ENCODE assay signal across 19 mouse cellular contexts in genomic region chr13:49199891-49200290, GRCm38 (mm10). TPM values are rescaled to one million over a fixed set of nuclear protein-coding genes. Genes with fewer than 3 reads are reported as not detected.
"Had no signal": no experiment of that assay in that cellular context is flagged by ENCODE, and none has a peak within 500 bp of the region (broad histone marks: within the 10 kb centered on the region; RNA-seq: fewer than 3 reads in every experiment).

No protein-coding gene starts in this region.

- ATAC-seq: intestine, embryonic 16.5 days; liver, embryonic 12.5 days; midbrain, embryonic 15.5 days had no signal

- DNase-seq: kidney, adult 18-20 months; kidney, adult 9 months; kidney, postnatal 14 days; kidney, postnatal 4 days; left cerebral cortex, postnatal 4 days; lung, adult 2 months; lung, postnatal 14 days; lung, postnatal 4 days; thymus, postnatal 25 days had no signal

- H3K27ac ChIP-seq: limb, embryonic 12.5 days; limb, embryonic 15.5 days; liver, embryonic 12.5 days; liver, embryonic 15.5 days; midbrain, embryonic 12.5 days; midbrain, embryonic 15.5 days; stomach, embryonic 15.5 days had no signal

- H3K4me2 ChIP-seq: limb, embryonic 12.5 days; limb, embryonic 15.5 days; liver, embryonic 12.5 days; liver, embryonic 15.5 days; midbrain, embryonic 12.5 days; midbrain, embryonic 15.5 days; stomach, embryonic 15.5 days had no signal

- H3K4me1 ChIP-seq: limb, embryonic 12.5 days; limb, embryonic 15.5 days; midbrain, embryonic 12.5 days; midbrain, embryonic 15.5 days; stomach, embryonic 15.5 days had no signal

- H3K36me3 ChIP-seq: midbrain, embryonic 12.5 days; midbrain, embryonic 15.5 days had no signal

- H3K27me3 ChIP-seq: limb, embryonic 12.5 days; limb, embryonic 15.5 days; liver, embryonic 12.5 days; liver, embryonic 15.5 days; midbrain, embryonic 12.5 days; midbrain, embryonic 15.5 days; stomach, embryonic 15.5 days had no signal

- H3K4me3 ChIP-seq: limb, embryonic 12.5 days; limb, embryonic 15.5 days; liver, embryonic 12.5 days; liver, embryonic 15.5 days; midbrain, embryonic 12.5 days; midbrain, embryonic 15.5 days; myocyte; stomach, embryonic 15.5 days had no signal

- H3K9me3 ChIP-seq: limb, embryonic 12.5 days; limb, embryonic 15.5 days; liver, embryonic 12.5 days; liver, embryonic 15.5 days; midbrain, embryonic 12.5 days; midbrain, embryonic 15.5 days; stomach, embryonic 15.5 days had no signal

- H3K9ac ChIP-seq: limb, embryonic 12.5 days; limb, embryonic 15.5 days; liver, embryonic 12.5 days; liver, embryonic 15.5 days; midbrain, embryonic 12.5 days; midbrain, embryonic 15.5 days; stomach, embryonic 15.5 days had no signal

RNA-seq across cellular contexts. Expression of gene Wnk2, which starts 52.1 kb away (rescaled TPM):
- total RNA-seq: monocyte, adult 5-6 weeks had no signal
- polyA plus RNA-seq: myocyte had no signal
